Mouse (Mus musculus) right cerebral cortex, adult 2 months (tissue): Measurements from ENCODE around the gene Sirpa.

Experiments used
- DNase-seq, 2 experiments: peaks; one replicate each; pipeline ENCODE4 v3.0.0; 2021 to 2022; ENCODE audit warnings: low spot score in 2 of 2

Sirpa gene

DNA sequence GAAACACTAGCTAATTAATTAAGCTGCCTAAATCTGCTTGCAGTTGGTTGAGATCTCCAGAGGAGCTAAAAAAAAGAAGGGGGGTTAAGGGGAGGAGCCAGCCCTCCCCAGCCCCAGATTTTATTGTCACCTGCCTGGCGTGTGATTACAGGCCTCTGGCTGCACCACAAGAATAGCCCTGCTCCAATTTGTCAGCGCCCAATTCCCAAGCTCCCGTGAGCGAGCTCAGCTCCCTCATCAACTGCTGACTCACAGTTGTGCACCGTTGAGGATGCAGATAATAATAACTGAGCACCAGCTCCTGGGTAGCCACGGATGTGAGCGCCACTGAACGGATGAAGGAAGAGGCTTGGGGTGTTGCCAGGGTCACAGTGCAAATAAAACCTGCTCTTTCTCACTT lies 13.6 kb downstream of the Sirpa start:
- peak; percentile 68 to 74 for DNase-seq

DNA sequence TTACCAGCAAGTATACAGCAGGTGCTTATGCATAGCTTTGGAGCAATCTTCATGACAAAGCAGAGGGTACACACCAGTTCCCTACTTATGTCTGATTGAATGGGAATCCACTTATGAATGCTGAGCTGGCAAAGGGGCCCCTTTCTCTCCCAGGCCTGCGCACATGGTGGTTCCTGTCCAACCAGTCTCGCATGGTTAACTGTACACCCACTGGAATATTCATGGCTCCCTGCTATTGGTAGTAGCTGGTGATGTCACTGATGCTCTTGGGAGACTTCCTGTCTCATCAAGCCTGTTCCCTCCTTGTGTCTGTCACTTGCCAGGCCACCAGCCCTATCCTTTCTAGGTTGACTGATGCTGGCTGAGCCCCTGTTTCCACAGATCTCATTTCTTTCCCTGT lies 14.3 kb downstream of the Sirpa start:
- no peak for DNase-seq

DNA sequence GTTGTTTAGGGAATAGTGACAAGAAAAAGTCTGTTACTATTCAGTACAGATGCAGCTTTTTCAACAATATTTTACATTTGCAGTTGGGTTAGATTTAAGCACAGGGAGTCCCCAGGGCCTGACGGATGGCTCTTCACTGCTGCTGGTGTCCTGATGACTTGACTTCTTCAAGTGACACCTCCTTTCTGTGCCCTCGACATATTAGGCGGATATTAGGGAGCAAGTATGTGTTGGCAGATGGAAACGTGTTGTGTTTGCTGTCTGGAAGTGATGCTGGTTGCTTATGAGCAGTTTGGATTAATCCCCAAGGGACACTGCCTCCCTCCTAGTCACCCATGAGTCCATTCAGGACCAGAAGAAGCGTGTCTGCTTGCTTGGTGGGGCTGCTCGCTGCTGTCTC lies 21.3 kb downstream of the Sirpa start:
- DNase-seq: no peak

- no peak for DNase-seq
Observed at GRCm38 (mm10) chr2:129614482-129615185, 22.0 kb downstream of the Sirpa start.

- DNase-seq: no peak
Observed at GRCm38 (mm10) chr2:129620148-129620547, 27.5 kb downstream of the Sirpa start.

DNA sequence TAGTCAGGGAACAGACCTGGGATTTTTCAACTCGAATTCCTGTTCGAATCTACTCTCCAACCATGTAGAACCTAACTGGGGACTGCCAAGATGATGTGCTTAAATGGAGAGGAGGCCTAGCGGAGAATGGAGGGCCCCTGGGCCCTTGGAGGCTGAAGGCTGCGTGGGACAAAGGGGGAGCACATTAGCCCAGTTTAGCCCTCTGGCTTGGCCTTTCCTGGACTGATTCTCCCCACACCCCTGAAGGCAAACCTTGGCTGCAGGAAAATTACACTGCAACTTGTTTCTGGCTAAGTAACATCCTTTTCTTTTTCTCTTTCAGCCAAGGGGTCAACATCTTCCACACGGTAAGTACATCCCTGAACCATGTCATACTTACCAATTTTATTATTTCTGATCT lies 28.2 kb downstream of the Sirpa start:
- DNase-seq: no peak

- no peak for DNase-seq
Observed at GRCm38 (mm10) chr2:129621654-129622490, 29.2 kb downstream of the Sirpa start.

- no peak for DNase-seq
Observed at GRCm38 (mm10) chr2:129622918-129623317, 30.3 kb downstream of the Sirpa start.

GRCm38 (mm10) chr2:129623771-129624170 lies 31.1 kb downstream of the Sirpa start:
- DNase-seq: peak in 1 of 2 experiments; percentile 57

DNA sequence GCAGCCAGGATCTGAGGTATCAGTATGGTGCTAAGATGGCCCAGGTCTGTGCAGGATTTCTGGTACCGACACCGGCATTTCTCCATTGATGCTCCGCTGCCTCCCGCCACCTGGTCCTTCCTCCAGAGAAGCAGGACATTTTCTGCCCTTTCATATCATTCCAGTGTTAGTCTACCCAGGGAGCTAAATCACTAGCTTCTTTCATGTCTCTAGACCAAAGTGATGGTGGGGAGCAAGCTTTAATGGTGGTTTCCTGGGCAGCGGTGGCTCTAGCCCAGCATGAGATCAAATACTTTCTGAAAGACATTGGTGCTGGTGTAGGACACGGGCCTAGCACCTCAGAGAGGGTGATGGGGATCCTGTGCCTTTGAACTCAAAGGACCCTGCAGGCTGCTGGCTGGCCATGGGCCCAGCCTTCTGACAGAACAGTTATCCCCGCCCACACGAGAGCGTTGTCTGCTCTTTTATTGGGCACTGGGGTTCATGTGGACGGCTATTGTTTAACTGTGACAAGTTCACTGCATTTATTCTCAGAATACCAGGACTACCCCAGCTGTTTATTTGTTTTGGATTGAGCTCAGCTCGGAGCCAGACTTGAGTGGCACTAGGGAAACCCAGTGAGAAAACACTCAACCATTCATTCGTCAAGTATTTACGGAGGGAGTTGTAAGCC lies 31.7 kb downstream of the Sirpa start:
- DNase-seq: no peak

DNA sequence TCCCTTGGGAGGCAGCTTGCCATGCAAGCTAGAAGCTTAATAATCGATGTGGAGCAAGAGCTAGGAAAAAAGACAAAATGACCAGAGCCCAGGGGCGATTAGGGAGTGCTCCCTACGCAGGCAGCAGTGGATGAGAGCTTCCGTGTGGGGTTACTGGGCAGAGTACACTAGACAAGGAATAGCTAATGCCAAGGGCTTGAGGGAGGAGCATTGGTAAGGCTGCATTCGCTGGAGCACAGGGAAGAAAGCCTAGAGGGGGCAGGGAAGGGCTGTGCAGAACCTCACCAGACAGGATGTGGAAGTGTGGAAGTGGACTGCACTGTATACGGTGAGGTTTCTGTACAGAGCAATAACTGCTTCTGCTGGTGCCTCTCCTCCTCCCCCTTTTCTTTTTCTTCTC lies 32.3 kb downstream of the Sirpa start:
- DNase-seq: no peak

DNA sequence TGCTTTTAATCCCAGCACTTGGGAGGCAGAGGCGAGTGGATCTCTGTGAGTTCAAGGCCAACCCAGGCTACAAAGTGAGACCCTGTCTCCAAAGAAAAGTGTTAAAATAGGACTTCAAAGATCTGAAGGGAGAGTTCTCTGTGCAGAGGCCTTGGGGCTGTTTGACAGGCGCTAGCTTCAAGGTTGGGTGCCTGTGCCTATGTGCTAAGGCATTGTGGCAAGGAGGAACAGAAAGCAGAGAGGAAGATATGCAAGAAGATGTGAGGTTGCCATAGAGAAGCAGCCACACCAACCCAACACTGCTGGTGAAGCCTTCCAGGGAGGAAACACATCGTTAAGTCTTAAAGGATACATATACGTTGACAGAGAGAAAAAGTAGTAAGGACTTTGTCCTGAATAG lies 33.2 kb downstream of the Sirpa start:
- DNase-seq: no peak

DNA sequence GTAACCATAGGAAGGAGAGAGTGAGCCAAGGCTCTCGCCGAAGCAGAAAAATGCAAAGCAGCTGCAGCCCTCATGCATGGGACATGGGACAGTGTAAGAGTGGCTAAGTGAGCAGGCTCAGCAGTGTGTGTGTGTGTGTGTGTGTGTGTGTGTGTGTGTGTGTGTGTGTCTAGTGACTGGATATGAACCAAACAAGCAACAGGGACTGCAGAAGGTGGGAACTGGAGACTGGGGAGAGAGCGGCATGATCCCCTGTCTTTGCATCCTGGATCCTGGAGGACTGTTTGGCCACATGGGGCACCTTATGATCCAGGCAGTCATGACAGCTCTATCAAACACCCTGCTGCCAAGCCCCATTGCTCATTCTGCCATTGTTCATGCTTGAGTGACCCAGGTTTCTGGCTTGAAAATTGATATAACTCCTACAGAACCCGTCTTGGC lies 34.0 kb downstream of the Sirpa start:
- no peak for DNase-seq

- no peak for DNase-seq
Observed at GRCm38 (mm10) chr2:129627133-129627532, 34.5 kb downstream of the Sirpa start.

- peak; percentile 73 to 78 for DNase-seq
Observed at GRCm38 (mm10) chr2:129627811-129628210, 35.2 kb downstream of the Sirpa start.

DNA sequence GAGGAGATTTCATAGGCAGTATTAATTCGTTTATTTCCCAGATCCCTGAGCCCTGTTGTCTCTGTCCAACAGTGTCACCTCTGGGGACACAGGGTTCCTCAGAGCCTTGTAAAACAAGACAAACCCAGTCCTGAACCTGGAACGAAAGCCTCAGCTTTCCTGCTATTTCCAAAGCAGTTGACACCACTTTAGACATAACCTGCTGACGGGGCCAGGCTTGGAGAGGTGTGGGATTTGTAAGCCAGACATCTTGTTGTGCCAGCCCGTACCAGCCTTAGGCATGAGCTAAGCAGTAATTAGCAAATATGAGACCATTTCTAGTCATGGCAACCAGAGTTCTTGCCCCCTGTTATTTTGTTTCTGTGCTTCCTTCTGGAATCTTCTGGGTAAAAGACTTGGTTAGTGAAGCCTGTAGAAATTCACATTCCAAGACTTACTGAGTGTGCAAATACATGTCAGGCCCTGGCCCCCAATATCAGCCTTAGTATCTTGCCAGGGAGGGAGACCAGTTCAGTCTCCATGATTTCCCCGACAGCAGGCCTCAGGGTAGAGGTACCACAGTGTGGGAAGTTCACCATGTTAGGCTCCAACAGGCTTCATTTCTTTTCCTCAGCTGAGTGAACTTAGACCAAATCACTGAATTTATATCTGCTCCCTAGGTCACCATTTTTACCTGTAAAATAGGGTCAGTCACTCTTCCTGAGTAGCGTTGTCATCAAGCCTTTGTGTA lies 36.0 kb downstream of the Sirpa start:
- no peak for DNase-seq

- DNase-seq: no peak
Observed at GRCm38 (mm10) chr2:129629786-129630531, 37.3 kb downstream of the Sirpa start.

- DNase-seq: no peak
Observed at GRCm38 (mm10) chr2:129630532-129630886, 37.9 kb downstream of the Sirpa start.

DNA sequence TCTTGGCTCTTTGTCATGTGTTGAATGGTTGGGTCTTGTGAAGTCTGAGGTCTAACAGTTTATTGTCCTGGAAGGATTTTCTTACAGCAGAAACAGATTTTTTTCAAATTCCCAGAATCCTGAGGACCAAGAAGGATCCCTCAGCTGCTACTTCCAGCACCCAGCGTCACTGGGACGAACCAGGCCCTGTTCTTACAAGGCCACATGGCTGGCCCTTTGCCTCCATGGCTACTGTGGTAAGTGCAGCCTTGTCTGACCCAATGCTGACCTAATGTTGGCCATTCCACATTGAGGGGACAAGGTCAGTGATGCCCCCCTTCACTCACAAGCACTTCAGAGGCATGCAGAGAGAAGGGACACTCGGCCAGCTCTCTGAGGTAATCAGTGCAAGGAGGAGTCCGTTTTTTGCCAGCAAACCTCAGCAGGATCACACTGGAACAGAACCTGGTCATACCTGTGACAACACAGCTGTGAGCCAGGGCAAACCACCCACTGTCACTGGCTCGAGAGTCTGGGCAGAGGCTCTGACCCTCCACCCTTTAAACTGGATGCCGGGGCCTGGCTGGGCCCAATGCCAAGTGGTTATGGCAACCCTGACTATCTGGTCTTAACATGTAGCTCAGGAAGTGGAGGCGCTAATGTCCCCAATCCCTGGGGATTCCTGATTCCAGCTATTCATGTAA lies 38.5 kb downstream of the Sirpa start:
- DNase-seq: no peak

- no peak for DNase-seq
Observed at GRCm38 (mm10) chr2:129632324-129632723, 39.7 kb downstream of the Sirpa start.
